Mouse (Mus musculus) left cerebral cortex, adult 11 months (tissue): ENCODE measurements around the gene Cby3.
"Not testable (repeated sequence)": the region's sequence is repeated elsewhere in the genome, so short reads cannot be mapped to it uniquely, and the experiment has no call there.

Experiments
- DNase-seq: peaks from one replicate; pipeline ENCODE4 v3.0.0; 2022; ENCODE audit warnings: low spot score

Cby3 gene

DNA sequence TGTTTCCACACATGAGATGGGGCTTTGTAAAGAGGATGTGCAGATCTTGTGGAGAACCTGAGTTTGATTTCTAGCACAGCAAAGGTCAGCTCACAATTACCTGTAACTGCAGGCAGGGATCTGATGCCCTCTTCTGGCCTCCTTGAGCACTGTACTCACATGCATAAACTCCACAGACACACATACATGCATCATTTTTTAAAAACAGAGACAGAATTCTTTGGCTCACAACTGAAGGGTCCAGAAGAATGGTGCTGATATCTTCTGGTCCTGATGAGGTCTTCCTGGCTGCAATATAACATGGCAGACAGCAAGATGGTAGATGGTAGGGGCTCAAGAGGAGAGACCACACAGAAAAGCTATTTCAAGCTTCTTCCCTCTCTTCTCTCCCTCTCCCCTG lies at the start of gene Cby3:
TSS of gene Cby3 (plus strand) at position 301 of the 400 bp plus-strand sequence.
- no peak for DNase-seq

DNA sequence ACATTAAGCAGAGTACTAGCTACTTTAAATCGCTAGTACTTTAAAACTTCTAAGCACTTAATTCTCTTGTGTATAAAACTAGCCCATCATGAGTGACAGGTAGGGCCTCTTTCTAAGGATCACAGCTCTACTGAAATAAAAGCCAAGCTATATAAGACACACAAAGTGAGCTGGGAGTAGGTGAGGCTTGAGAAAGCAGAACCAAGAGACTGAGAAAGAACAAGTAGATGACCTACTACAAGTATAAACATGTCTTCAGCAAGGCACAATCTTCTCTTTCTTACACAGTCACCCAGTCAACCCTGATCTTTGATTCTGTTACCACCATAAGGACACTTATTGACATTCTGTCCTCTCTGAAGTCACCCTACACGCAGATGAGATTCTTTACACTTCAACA lies 41.5 kb upstream of the Cby3 start:
- DNase-seq, result no peak

DNA sequence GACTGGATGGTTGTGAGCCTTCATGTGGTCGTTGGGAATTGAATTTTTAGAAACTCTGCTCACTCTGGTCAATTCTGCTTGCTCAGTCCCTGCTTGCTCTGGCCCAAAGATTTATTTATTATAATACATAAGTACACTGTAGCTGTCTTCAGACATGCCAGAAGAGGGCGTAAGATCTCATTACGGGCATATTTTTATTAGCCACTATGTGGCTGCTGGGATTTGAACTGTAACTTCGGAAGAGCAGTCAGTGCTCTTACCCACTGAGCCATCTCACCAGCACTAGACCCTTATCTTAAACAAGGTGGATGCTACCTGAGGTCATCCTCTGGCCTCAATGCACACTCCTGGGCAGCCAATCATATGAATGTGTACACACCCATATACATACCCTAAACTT lies 34.9 kb upstream of the Cby3 start:
- DNase-seq, result not testable (repeated sequence)

DNA sequence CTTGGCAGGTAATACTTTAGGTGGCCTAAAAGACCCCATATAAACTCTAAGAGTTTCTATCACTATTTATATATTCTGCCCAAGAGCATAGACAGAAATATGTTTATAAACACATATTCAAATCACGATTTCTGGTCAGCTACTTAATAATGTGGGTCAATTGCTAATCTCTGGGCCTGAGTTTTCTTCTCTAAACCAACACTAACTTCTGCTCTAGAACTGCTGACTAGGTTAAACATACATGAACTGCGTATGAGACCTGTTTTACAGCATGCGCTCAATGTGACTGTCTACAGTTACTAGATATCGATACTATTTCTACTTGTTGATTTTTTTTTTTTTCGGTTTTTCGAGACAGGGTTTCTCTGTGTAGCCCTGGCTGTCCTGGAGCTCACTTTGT lies 33.0 kb upstream of the Cby3 start:
- no peak for DNase-seq

DNA sequence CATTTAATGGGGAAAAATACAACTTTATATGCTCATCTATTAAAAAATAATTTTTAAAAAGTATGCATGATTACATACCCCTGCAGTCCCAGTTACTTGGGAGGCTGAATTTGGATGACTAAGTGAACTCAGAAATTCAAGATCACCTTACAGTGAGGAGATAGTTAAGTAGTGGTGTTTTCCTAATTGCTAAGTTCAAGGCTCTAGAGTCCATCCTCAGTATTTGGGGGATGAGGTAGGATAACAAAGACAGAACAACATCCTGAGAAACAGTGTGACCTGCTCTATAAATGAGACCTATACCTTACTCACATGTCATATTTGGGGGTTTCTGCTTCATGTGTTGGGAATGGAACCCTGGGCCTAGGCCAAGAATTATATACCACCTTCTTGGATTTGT lies 31.9 kb upstream of the Cby3 start:
- DNase-seq, result no peak

DNA sequence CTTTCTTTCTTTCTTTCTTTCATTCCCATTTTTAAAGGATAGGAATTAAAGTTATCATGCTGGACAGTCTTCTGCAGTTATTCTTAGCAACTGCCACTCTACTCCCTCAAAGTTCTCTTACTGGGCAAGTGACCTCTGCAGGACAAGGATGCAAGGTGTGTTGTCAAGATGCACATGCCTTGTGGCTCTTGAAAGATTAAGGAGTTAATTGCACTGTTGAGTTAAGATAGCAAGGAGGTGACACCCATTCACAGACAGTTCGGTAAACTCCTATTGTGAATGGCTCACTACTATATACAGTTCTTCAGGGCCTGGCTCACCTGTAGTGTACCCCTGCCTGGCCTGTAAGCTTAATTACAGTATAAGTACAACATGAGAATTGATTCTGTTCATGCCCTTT lies 30.4 kb upstream of the Cby3 start:
- DNase-seq, result no peak

DNA sequence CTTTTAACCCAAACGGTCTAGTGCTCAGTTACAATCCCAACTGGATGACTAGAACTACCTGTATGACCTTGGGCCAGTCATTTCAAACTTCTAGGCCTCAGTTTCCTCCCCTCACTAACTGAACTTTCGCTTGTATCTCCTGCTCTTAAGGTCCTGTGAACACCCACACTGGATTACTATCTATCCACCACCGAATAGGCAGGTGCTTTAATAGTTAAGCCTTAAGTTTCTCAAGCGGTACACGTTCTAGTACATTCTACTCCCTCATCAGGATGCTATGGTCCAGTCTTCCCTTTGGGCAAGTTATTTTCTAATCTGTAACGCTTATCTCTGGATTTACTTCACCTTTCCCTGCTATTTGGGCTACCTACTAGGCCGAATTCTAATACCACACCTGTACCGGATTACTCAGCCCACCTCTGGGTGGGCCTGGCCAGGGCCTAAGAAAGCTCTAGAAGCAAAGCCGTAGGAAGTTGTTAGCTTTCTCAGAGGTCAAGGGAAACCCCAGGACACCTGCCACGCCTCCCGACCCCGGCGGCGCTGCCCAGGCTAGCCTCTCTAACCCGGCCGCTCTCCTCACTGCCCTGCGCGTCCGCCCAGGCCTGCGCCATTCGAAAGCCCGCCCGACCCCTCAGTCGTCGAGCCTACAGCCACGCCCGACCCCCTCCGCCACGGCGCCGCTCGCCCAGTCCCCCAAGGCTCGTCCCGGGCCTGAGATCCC lies 29.4 kb upstream of the Cby3 start:
- DNase-seq, result no peak

DNA sequence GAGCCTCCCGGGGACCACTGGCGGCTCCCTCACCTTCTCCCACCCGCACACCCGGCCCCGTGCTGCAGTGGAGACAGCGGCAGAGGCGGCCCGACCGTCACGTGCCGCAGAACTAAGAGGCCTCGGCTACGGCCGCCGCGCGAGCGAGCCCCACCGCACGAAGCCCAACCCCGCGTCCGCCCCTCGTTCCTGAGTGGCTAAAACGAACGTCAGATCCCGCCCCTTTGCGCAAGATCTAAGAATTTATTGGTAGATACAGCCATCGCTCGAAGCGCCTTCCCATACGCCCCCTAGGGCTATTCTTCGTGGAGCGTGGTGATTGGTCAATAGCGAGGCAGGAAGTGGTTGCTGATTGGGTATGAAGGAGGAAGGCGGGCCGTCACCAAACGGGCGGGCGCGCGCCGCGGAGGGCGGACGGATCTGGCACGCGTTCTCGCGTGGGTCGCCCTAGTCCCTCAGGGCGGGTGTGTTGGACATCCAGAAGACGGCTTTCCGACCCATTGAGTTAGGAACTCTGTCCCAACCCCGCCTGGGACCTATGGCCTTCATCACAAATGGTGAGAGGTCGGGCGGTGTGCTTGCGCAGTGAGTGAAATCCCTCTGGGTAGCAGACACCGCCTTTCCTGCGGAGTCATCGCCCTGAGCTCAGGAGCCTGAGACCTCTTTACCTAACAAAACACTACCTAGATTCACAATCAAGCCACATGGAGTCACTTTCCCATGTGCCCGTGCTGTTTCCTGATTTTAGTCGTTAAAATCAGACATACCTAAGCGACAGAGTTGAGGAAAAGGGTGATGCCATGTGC lies 28.6 kb upstream of the Cby3 start, which contains the start of gene Canx:
TSS of gene Canx (minus strand) at position 178 of the 806 bp plus-strand sequence.
- peak; percentile 99 for DNase-seq

DNA sequence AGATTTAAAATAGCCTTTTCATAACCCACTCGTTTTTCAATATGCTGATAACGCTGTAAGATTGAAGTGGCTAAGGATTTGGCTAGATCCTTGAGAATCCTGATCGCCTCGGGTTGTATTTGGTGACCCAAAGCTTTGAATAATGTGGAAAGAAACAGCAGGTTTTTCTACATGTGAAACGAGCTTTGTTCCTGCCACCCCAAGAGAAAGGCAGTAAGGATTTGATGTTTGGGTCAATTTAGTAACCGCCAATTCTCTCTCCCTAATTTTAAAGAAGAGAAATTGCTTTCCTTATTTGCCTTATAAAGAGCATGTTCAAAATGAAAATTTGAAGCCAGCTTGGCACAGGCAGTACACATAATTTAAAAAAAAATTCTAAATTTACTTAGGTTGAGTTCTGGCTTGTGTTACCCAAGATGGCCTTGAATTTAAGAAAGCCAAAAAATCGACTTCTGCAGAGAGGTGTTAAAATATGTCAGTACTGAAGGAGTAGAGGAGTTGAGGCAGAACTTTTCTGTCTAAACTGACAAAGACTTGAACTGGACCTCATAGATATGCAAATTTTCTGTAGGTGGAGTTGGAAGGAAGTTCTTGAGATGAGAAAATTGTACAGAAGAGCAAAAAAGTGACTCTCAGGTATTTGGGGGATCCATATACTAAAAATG lies 27.8 kb upstream of the Cby3 start:
- DNase-seq, result no peak

DNA sequence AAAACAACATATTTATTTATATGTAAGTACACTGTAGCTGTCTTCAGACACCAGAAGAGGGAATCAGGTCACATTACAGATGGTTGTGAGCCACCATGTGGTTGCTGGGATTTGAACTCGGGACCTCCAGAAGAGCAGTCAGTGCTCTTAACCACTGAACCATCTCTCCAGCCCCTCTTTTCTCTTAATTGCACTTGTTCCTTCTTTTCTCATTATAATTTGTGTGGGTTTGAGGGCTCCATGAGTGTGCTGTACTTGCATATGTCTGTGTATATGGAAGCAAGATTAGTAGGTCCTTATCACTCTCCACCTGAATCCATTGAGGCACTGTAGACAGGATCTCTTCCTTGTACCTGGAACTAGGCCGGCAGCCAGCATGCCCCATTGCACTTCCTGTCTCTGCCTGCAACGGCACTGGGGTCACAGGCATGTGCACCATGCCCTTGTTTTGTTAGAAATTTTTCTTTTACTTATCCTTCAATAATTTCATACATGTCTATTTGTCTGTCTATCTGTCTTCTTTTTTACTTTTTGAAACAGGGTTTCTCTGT lies 26.1 kb upstream of the Cby3 start:
- no peak for DNase-seq

DNA sequence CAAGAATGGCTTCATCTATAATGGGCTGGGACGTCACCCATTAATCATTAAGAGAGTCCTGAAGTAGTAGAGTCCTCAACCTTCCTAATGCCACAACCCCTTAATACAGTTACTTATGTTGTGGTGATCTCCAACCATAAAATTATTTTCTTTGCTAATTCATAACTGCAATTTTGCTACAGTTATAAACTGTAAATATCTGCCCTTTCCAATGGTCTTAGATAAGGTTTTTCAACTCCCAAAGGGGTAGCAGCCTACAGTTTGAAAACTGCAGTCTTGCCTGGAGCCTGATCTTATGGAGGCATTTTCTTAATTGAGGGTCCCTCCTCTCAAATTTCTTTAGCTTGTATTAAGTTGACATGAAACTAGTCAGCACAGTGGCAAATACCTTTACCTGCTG lies 24.9 kb upstream of the Cby3 start:
- DNase-seq, result no peak

DNA sequence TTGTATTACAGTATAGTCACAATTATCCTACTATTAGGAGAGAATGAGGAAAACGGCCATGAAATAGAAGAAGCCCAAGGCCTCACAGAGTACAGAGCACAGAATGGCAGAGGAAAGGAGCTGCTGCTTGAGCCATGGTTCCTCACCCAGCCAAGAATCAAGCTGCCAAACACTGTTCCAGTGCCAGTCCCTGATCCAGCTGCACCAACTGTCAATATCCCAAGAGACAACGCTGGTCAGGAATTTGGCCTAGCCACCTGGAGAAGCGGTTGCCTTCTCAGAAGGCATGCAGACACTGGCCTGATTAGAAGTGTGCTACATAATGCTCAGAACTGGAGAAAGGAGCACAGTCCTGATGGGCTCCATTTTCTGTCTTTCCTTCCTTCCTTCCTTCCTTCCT lies 21.1 kb upstream of the Cby3 start:
- DNase-seq, result no peak

DNA sequence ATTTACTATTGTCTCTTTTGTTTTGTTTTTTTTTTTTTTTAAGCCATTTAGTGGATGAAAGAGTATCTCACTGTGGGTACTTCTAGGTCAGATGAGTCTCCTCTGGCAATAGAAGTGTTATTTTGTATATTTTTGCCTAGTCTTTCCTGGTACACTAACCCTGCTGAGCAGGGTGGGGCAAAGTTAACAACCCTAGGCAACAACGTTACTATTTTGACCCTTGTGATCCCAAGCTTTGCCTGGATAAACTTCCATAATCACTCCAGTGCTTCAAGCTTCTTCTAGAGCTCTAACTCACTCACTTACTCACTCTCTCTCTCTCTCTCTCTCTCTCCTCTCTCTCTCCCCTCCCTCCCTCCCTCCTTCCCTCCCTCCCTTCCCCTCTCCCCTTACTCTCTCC lies 18.1 kb upstream of the Cby3 start:
- no peak for DNase-seq

DNA sequence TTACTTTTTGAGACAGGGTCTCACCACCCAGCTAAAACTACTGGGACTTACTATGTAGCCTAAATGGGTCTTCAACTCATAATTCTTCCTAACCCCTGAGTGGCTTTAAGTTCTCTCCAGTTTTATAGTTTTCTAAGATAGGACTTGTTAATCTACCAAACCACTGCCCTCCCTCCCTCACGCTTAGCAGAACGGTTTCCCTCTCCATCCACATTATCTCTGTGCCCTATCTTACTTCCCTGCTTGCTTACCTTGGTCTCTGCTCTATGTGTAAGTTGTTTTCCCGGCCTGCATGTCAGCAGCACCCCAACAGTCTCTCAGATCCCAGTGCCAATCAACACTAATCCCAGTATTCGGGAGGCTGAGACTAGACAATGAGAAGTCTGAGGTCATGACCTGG lies 17.4 kb upstream of the Cby3 start:
- no peak for DNase-seq

DNA sequence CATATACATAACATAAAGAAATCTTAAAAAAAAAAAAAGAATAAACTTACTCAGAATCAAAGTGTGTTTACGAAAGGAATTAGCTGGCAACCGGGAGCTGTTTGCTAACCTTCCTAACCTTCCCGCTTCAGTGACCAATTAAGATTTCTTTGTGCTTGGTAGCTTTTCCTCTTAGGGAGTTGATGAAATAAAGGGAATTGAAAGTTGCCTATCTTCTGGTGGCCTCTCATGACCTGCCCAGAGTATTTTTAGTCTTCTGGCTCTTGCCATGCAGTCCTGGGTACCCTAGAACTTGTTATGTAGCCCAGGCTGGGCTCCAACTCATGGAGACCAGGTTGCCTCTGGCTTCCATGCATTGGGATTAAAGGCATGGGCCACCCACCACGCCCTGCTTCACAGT lies 8.8 kb upstream of the Cby3 start:
- DNase-seq, result no peak

DNA sequence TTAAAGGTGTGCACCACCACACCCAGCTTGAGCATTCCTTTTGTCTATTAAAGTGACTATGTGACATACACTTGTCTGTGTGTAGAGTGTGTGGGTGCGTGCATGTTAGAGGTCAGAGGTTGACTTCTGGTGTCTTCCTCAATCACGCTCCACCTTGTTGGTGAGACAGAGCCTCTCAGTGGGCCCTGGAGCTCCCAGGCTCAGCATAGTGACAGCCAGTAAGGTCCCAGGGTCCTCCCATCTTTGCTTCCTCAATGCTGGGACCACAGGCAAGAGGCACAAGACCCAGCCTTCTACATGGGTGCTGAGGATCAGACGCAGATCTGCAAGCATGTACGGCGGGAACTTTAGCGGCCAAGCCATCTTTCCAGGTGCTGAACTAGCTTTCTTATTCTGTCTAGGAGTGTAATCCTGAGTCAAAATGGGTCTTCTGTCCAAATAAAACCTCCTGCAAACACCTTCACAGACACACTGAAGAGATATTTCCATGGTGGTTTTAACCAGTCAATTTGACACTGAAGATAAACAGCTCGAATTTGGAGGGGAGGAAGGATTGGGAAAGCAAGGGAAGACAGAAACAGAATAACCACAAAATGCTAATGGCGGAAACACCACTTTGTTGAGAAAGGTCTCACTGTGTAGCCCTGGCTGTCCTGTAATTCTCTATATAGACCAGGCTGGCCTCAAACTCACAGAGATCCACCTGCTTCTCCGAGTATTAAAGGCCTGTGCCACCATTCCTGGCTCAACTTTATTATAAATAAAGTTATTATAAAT lies 7.8 kb upstream of the Cby3 start:
- DNase-seq, result no peak

DNA sequence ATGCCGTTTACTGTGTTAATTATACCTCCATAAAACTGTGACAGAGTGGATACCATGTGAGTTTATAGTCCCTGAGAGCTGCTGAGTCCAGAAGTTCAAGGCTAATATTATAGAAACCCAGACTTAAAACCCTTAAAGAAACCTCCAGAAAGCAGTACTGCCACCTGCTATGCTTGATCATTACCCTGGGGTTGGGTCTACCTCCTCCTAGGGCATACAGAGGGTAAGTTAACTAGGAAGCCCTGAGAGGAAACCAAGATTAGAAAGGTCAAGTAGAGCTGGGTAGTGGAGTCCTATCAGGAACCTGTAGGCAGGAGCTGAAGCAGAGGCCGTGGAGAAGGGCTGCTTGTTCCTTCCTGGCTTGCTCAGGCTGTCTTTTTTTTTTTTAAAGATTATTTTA lies 2.1 kb upstream of the Cby3 start:
- DNase-seq, result no peak

DNA sequence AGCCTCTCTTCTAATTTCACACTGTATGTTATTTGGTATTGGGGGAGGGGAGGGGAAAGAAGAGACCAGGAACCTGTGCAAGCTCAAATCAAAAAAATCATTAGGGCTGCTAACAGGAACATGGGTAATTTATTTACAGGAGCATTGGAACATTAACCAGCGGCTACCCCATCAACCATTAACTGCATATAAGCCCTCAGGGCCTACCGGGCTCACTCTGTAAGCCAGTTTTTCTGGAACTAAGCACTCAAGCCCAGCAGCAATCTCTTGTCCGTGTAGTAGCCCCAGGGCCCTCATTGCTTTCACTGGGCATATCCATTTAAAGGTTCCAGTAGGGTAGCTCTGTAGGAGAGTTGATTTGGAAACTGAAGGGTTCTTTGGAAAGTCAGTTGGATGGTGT lies 589 bp downstream of the Cby3 start:
- DNase-seq, result no peak

DNA sequence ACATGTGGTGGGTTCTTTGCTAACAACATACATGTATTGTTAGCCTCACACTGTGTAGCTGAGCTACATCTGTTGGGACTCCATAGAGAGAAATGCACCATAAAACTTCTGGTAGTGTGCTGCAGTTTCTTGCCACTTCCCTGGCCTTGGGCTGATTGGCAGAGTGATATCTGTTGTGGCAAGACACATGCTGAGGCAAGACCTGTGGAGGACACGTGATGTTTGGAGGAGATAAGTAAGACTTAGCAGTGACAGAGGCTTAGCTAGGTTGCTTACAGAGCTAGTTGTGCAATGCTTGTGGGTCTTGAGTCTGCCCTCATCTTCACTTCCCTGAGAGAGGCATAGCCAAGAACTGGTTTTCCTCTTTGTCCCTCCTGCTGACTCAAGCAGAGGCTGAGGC lies 1.1 kb downstream of the Cby3 start:
- DNase-seq, result no peak

DNA sequence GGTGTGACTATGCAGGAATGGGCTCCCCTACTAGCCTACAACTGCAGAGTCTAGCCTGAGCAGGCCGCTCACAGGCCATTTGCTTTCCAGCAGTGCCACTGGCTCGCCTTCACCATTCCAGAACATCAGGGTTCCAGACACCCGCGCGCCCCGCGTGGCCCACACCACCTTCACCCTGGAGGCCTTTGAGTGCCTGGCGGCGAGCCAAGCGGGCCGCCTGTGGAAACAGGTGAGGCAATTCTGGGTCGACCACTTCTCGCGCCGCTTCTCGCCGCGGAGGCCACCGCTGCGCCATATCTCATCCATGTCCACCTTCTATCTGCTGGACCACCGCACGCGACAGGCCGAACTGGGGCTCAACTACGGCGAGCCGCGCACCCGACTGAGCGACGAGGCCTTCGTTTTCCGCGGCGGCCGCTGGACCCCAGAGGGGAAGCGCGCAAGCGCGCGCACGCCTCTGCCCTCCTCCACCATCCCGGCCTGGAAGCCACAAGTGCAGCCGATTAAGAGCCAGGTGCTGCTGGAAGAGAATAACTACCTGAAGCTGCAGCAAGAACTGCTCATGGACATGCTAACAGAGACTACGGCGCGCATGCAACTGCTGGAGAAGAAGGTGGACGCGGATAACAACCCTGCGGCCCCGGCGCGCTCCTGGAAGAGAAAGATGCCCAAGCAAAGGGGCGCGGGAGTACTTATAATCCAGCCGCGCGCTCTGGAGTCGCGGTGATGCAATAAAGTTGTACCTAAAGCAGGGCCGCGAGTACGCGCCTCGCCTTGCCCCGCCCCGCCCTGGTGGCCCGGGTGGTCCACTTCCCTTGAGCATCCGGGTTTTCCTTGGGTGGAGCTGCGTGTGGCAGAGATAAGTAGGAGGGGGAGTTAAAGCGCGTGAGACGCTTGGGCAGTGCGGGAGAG lies 4.9 kb downstream of the Cby3 start:
- no peak for DNase-seq

DNA sequence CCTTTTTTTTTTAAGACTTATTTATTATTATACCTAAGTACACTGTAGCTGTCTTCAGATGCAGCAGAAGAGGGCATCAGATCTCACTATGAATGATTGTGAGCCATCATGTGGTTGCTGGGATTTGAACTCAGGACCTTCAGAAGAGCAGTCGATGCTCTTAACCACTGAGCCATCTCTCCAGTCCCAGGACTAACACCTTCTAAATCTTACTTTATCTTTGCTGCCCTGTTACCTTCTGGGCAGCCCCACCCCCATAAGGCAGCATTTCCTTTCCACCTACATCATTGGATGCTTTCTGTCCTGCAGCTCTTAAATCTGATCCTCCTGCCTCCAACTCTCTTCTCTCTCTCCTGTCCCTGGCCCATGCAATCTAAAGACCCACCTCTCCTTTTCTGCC lies 7.0 kb downstream of the Cby3 start:
- DNase-seq, result not testable (repeated sequence)
